In genomic region chr10:67057696-67058095, GRCm38 (mm10) we compare ENCODE assay signal across 9 mouse cellular contexts. TPM values are rescaled to one million over a fixed set of nuclear protein-coding genes. Genes with fewer than 3 reads are reported as not detected.
DNase-seq lines count a peak whose midpoint lies in the region; ATAC-seq and TF ChIP-seq lines count a peak whose summit lies in the region.
"Had no signal": no experiment of that assay in that cellular context is flagged by ENCODE, and none has a peak within 500 bp of the region (broad histone marks: within the 10 kb centered on the region; RNA-seq: fewer than 3 reads in every experiment).

No protein-coding gene starts in this region.

- H3K9me3 ChIP-seq in heart, embryonic 13.5 days, result no peaks in the 10 kb centered on the region
- no peaks in the 10 kb centered on the region for H3K9me3 ChIP-seq in limb, embryonic 13.5 days
- no peaks in the 10 kb centered on the region for H3K9me3 ChIP-seq in limb, embryonic 10.5 days (replicated peaks)
- H3K9me3 ChIP-seq in limb, embryonic 15.5 days, result no peaks in the 10 kb centered on the region

- TF ChIP-seq POLR2A in cerebellum, adult 2 months (IDR thresholded peaks at IDR 0.05; ENCODE audit: borderline replicate concordance, insufficient read depth, low read length), result no peak

- TF ChIP-seq CTCF in cerebellum, adult 2 months (IDR thresholded peaks at IDR 0.05; ENCODE audit: borderline replicate concordance, insufficient read depth, low read depth, low read length), result no peak

- no peak overlapping the region for H3K9ac ChIP-seq in heart, embryonic 13.5 days
- H3K9ac ChIP-seq in limb, embryonic 13.5 days, result no peak overlapping the region
- no peak overlapping the region for H3K9ac ChIP-seq in limb, embryonic 15.5 days

- no peaks in the 10 kb centered on the region for H3K27me3 ChIP-seq in cerebellum, adult 2 months (ENCODE audit: control insufficient read depth, insufficient read depth, low read length)
- H3K27me3 ChIP-seq in heart, embryonic 13.5 days (replicated peaks), result no peaks in the 10 kb centered on the region
- H3K27me3 ChIP-seq in limb, embryonic 13.5 days, result no peaks in the 10 kb centered on the region
- H3K27me3 ChIP-seq in limb, embryonic 10.5 days (ENCODE audit: low read depth, poor library complexity, severe bottlenecking), result no peaks in the 10 kb centered on the region
- H3K27me3 ChIP-seq in limb, embryonic 15.5 days, result no peaks in the 10 kb centered on the region

- intact Hi-C loops in left cerebral cortex, postnatal 36 days (cut with DNase I), result no loop called here

- WGBS in cerebellum, adult 2 months, result 24% methylated on average over 6 of the region's 6 CpGs
- WGBS in heart, embryonic 13.5 days, result 88% methylated on average over 6 of the region's 6 CpGs
- 93% methylated on average over 6 of the region's 6 CpGs for WGBS in limb, embryonic 13.5 days
- WGBS in limb, embryonic 10.5 days, result 92% methylated on average over 6 of the region's 6 CpGs
- WGBS in limb, embryonic 15.5 days, result 80% methylated on average over 6 of the region's 6 CpGs

- H3K36me3 ChIP-seq in heart, embryonic 13.5 days, result no peaks in the 10 kb centered on the region
- H3K36me3 ChIP-seq in limb, embryonic 13.5 days, result no peaks in the 10 kb centered on the region
- 0 out of 2 replicates have a peak, but pooled peaks cover 4% of the 10 kb centered on the region for H3K36me3 ChIP-seq in limb, embryonic 10.5 days
- no peaks in the 10 kb centered on the region for H3K36me3 ChIP-seq in limb, embryonic 15.5 days

- peaks cover 43% of the 10 kb centered on the region for H3K4me1 ChIP-seq in cerebellum, adult 2 months (ENCODE audit: control insufficient read depth, insufficient read depth, low read length)
- H3K4me1 ChIP-seq in heart, embryonic 13.5 days, result peaks cover 75% of the 10 kb centered on the region
- H3K4me1 ChIP-seq in limb, embryonic 13.5 days, result peaks cover 71% of the 10 kb centered on the region
- peaks cover 32% of the 10 kb centered on the region for H3K4me1 ChIP-seq in limb, embryonic 10.5 days
- H3K4me1 ChIP-seq in limb, embryonic 15.5 days, result peaks cover 52% of the 10 kb centered on the region

- DNase-seq in cerebellum, adult 2 months, result peak; percentile 54 to 57
- no peak for DNase-seq in cerebellum, adult 11 months
- no peak for DNase-seq in heart, postnatal 4 days
- no peak for DNase-seq in limb, embryonic 10.5 days (ENCODE audit: low spot score)
- no peak for DNase-seq in left cerebral cortex, postnatal 36 days (ENCODE audit: low spot score in 2 of 2)
- DNase-seq: thymus, postnatal 25 days had no signal

- peak overlapping the region; percentile 96 for H3K27ac ChIP-seq in cerebellum, adult 2 months (ENCODE audit: insufficient read depth, low read length)
- peak overlapping the region; percentile 75 for H3K27ac ChIP-seq in heart, embryonic 13.5 days (replicated peaks)
- H3K27ac ChIP-seq in limb, embryonic 13.5 days, result peak overlapping the region; percentile 8; the same call in 1 of the 2 replicates
- no peak overlapping the region for H3K27ac ChIP-seq in limb, embryonic 10.5 days
- peak overlapping the region; percentile 73 for H3K27ac ChIP-seq in limb, embryonic 15.5 days

- ATAC-seq in heart, embryonic 13.5 days (ENCODE audit: extremely low read depth, insufficient number of reproducible peaks, low FRiP score, low TSS enrichment), result no peak
- no peak for ATAC-seq in limb, embryonic 13.5 days (ENCODE audit: low FRiP score, low read depth)
- no peak for ATAC-seq in limb, embryonic 15.5 days (ENCODE audit: insufficient number of reproducible peaks, low FRiP score, low TSS enrichment, low read depth)

- H3K4me2 ChIP-seq in heart, embryonic 13.5 days, result no peak overlapping the region
- 0 out of 2 replicates have a peak overlapping the region, but pooled peaks have one; percentile 3 for H3K4me2 ChIP-seq in limb, embryonic 13.5 days (replicated peaks)
- H3K4me2 ChIP-seq in limb, embryonic 15.5 days, result no peak overlapping the region

- no peak overlapping the region for H3K4me3 ChIP-seq in cerebellum, adult 2 months (replicated peaks; ENCODE audit: insufficient read depth, low read depth, low read length)
- no peak overlapping the region for H3K4me3 ChIP-seq in heart, embryonic 13.5 days
- no peak overlapping the region for H3K4me3 ChIP-seq in limb, embryonic 13.5 days
- H3K4me3 ChIP-seq in limb, embryonic 10.5 days, result no peak overlapping the region
- no peak overlapping the region for H3K4me3 ChIP-seq in limb, embryonic 15.5 days

RNA-seq across cellular contexts. Expression of gene Jmjd1c, which starts 38.2 kb away (rescaled TPM):
- polyA plus RNA-seq in cerebellum, adult 2 months (2012; rRNA removed), result 56.3 and 63.8 TPM in 2 replicates
- 30.3 and 30.8 TPM in 2 replicates for polyA plus RNA-seq in heart, embryonic 13.5 days (2015; fragmentation: Nextera tagmentation; extraction: Ambion mirVana)
- 10 to 100 TPM; 66.7 to 70.5 TPM for total RNA-seq in heart, postnatal 4 days (2021)
- 47.3 and 52.4 TPM in 2 replicates for polyA plus RNA-seq in limb, embryonic 13.5 days (2015; fragmentation: Nextera tagmentation; extraction: Ambion mirVana)
- polyA plus RNA-seq in limb, embryonic 10.5 days (2016; fragmentation: Nextera tagmentation; extraction: Ambion mirVana), result 27.6 and 31.6 TPM in 2 replicates
- 41.8 and 46.5 TPM in 2 replicates for polyA plus RNA-seq in limb, embryonic 15.5 days (2015; fragmentation: Nextera tagmentation; extraction: Ambion mirVana)
- 10 to 100 TPM; 71.2 to 96.3 TPM for total RNA-seq in left cerebral cortex, postnatal 36 days (2021)

RNA-seq across cellular contexts. Expression of gene Reep3, which starts 39.0 kb away (rescaled TPM):
- 44.0 and 45.2 TPM in 2 replicates for polyA plus RNA-seq in cerebellum, adult 2 months (2012; rRNA removed)
- 23.2 and 26.4 TPM in 2 replicates for polyA plus RNA-seq in heart, embryonic 13.5 days (2015; fragmentation: Nextera tagmentation; extraction: Ambion mirVana)
- total RNA-seq in heart, postnatal 4 days (2021), result 10 to 100 TPM; 42.9 to 43.7 TPM
- 48.6 and 50.3 TPM in 2 replicates for polyA plus RNA-seq in limb, embryonic 13.5 days (2015; fragmentation: Nextera tagmentation; extraction: Ambion mirVana)
- 17.8 and 22.2 TPM in 2 replicates for polyA plus RNA-seq in limb, embryonic 10.5 days (2016; fragmentation: Nextera tagmentation; extraction: Ambion mirVana)
- 54.9 and 55.0 TPM in 2 replicates for polyA plus RNA-seq in limb, embryonic 15.5 days (2015; fragmentation: Nextera tagmentation; extraction: Ambion mirVana)
- 10 to 100 TPM; 18.4 to 19.7 TPM for total RNA-seq in left cerebral cortex, postnatal 36 days (2021)

Comparison
In these comparisons a context has a peak if more than half of its experiments do, and no peak if none do; other contexts are left out.
1. DNase-seq: peak in cerebellum, adult 2 months (2 of 2); none in cerebellum, adult 11 months (single experiment), heart, postnatal 4 days (single experiment), limb, embryonic 10.5 days (single experiment) and left cerebral cortex, postnatal 36 days (0 of 2).